Mouse (Mus musculus) B cell, adult 67 days (primary cell): ENCODE results near the gene Gm11758. TPM values are rescaled to one million over a fixed set of nuclear protein-coding genes. Genes with fewer than 3 reads are reported as not detected.

Experiments
- total RNA-seq, 2 experiments: library from RNA; stranded (reverse); gene quantifications; 4 replicates each; pipeline ENCODE4 v1.2.4; 2023

Gene Gm11758
- not detected for total RNA-seq

DNA sequence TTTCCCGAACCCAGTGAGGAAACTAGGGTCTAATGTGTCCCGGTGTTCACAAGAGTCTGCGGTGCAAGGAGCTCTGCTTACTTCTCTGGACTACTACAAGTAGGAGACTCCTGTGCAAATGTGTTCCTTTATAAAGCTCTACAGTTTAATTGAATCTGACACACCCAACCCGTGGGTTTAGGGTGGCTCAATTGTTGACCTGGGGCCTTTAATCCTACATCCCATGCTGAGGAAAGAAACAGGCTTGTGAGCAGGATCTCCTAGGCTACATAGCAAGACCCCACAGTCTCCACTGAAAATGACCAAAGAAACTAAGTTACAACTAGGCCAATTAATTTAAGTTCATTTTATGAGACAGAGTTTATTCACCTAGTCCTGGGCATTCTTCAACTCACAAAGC, at the start of gene Gm11758:
Gm11758 (minus strand) TSS at position 101 of the 400 bp plus-strand sequence.

DNA sequence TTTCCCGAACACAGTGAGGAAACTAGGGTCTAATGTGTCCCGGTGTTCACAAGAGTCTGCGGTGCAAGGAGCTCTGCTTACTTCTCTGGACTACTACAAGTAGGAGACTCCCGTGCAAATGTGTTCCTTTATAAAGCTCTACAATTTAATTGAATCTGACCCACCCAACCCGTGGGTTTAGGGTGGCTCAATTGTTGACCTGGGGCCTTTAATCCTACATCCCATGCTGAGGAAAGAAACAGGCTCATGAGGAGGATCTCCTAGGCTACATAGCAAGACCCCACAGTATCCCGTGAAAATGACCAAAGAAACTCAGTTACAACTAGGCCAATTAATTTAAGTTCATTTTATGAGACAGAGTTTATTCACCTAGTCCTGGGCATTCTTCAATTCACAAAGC, 44.6 kb upstream of the Gm11758 start, which contains the start of gene Gm11756:
Gm11756 (minus strand) TSS at position 101 of the 400 bp plus-strand sequence.

DNA sequence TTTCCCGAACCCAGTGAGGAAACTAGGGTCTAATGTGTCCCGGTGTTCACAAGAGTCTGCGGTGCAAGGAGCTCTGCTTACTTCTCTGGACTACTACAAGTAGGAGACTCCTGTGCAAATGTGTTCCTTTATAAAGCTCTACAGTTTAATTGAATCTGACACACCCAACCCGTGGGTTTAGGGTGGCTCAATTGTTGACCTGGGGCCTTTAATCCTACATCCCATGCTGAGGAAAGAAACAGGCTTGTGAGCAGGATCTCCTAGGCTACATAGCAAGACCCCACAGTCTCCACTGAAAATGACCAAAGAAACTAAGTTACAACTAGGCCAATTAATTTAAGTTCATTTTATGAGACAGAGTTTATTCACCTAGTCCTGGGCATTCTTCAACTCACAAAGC, 29.8 kb upstream of the Gm11758 start, which contains the start of gene Gm13871:
Gm13871 (minus strand) TSS at position 101 of the 400 bp plus-strand sequence.

DNA sequence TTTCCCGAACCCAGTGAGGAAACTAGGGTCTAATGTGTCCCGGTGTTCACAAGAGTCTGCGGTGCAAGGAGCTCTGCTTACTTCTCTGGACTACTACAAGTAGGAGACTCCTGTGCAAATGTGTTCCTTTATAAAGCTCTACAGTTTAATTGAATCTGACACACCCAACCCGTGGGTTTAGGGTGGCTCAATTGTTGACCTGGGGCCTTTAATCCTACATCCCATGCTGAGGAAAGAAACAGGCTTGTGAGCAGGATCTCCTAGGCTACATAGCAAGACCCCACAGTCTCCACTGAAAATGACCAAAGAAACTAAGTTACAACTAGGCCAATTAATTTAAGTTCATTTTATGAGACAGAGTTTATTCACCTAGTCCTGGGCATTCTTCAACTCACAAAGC, 14.9 kb upstream of the Gm11758 start, which contains the start of gene Gm11757:
Gm11757 (minus strand) TSS at position 101 of the 400 bp plus-strand sequence.

Other genes starting within 250 kb of the Gm11758 start
- not detected for gene Gm11236, start 238.1 kb downstream of the Gm11758 start, total RNA-seq
- not detected for gene Gm11239, start 207.9 kb downstream of the Gm11758 start, total RNA-seq
- not detected for gene Gm428, start 192.8 kb downstream of the Gm11758 start, total RNA-seq
- gene Rasef, start 85.3 kb downstream of the Gm11758 start, total RNA-seq = not detected
- gene Gm11757, start 14.8 kb upstream of the Gm11758 start, total RNA-seq = not detected
- gene Gm13871, start 29.7 kb upstream of the Gm11758 start, total RNA-seq = not detected
- gene Gm11756, start 44.5 kb upstream of the Gm11758 start, total RNA-seq = not detected
- not detected for gene 2310002L09Rik, start 74.6 kb upstream of the Gm11758 start, total RNA-seq
- gene Frmd3, start 137.2 kb upstream of the Gm11758 start, total RNA-seq = not detected